Mouse (Mus musculus): ENCODE measurements at regions not wholly inside any gene's neighbourhood (a gene's known extent, or its start where the extent isn't known, plus 50 kb on each side); places are given as distances from the start of the nearest gene placed in this dataset.

DNA sequence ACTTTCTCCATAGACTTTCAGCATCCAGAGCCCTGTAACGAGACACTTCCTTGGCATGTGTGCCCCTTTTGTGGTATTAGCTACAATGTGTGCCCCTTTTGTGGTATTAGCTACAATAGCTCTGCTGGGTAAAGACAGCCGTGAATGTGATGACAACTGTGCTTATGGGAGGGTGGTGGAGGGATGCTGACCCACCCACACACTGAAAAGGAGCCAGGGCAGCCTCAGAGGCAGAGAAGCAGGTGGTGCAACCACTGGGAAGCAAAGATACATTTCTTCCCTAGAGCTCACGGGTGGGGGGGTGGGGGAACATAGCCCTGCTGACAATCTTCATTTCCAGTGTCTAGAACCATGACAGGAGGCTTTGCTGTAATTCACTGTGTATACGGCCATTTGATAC is 176.1 kb downstream of the Prdm2 start:
- TF ChIP-seq GATA1 (IDR thresholded peaks at IDR 0.05; ENCODE audit: low read length): no peak
- no peak for TF ChIP-seq TAL1 (IDR thresholded peaks at IDR 0.05; ENCODE audit: low read length)
